Mouse (Mus musculus): ENCODE measurements at regions not wholly inside any gene's neighbourhood (a gene's known extent, or its start where the extent isn't known, plus 50 kb on each side); places are given as distances from the start of the nearest gene placed in this dataset.

GRCm38 (mm10) chr6:16999451-17000139, 65.4 kb upstream of the Tes start:
- peak; percentile 15 for DNase-seq

DNA sequence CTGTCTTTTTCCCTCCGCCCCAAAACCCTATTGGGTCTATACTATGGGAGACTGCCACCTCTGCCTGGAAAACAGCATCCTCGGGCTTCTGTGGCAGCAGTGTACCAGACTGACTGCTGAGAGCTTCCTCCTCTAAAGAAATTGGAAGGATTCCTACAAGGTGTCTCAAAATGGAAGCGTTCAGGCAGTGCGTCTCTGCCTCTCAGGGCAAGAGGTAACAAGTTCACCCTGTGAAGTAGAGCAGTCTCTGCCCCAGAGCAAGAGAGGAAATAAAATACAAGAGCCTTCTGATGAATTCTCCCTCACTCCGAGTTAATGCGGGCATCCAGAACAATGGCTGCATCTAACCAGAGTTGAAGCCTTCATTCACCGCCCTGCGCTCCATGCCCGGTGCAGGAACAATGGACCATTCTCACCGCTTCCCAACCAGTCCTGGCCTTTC, 69.4 kb upstream of the Tes start:
- no peak for DNase-seq

- DNase-seq: peak; percentile 35
Observed at GRCm38 (mm10) chr6:16994711-16995110, 70.2 kb upstream of the Tes start.

- DNase-seq: no peak
Observed at GRCm38 (mm10) chr6:16991996-16992591, 72.9 kb upstream of the Tes start.

GRCm38 (mm10) chr6:16978206-16978505, 79.9 kb upstream of the Tfec start:
- DNase-seq: peak; percentile 53

- no peak for DNase-seq
Observed at GRCm38 (mm10) chr6:16977392-16978205, 79.4 kb upstream of the Tfec start.

DNA sequence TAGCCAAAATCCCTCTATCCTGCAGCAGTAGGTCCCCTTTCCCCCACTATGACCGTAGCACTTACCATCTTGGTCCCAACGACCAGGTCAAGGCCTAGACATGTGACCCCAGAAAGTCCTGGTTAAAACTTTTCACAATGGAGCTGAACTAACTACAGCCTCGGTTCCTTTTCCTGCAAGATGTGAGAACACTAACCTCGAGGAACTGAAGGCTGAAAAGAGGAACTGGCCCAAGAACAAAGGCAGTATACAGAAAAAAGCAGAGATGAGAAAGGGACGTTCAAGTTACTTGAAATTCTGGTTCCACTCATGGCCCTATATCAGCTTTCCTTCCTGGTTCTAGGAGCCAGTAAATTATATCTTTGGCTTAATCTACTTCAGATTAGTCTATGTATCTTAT, 67.4 kb upstream of the Tfec start:
- peak; percentile 37 for DNase-seq

DNA sequence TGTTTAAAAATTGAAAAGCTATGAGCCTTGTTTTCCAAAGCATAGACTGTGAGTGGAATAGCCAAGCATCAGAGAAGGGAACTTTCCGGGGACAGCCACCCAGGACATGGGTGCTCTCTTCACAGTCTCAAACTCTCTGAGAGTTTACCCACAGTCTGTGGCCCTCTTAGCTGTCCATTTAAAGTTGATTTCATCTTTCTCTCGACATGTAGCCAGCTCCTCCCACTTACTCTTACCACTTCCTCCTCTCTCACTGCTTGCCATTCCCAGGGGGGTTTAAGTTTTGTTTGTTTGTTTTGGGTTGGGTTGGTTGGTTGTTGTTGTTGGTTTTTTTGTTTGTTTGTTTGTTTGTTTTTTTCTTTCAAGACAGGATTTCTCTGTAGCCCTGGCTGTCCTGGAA, 66.1 kb upstream of the Tfec start:
- peak; percentile 4 for DNase-seq

DNA sequence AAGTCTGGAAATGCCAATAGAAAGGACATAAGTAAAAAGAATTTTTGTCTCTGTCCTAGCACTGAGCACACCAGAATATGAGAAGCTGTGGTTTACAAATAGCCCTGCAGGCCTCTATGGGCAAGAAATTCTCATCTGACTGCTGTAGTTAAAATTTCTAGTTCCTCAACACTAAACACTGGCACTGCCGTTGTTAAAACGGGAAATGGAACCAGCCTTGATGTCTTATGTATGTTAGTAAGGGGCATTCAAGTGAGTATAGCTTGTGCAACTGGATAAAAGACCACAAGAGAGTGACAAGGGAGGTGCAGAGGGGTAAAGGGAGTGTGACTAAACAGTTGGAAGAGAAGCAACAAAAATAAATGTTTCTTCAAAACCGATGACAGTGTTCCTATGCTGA, 65.7 kb upstream of the Tfec start:
- peak; percentile 43 for DNase-seq

GRCm38 (mm10) chr6:16958102-16958501, 59.9 kb upstream of the Tfec start:
- peak; percentile 4 for DNase-seq

- DNase-seq: no peak
Observed at GRCm38 (mm10) chr6:16956771-16957435, 58.7 kb upstream of the Tfec start.
